Mouse (Mus musculus) midbrain, embryonic 10.5 days (tissue): ENCODE measurements around the gene Slc2a3. TPM values are rescaled to one million over a fixed set of nuclear protein-coding genes. Genes with fewer than 3 reads are reported as not detected.

Source experiments
- DNase-seq: peaks from one replicate; pipeline ENCODE4 v3.0.0-alpha.2; 2017; ENCODE audit warnings: low spot score
- H3K27ac ChIP-seq: fragments of 300-500 bp; sonication (generic); replicated peaks from 2 replicates; pipeline ENCODE4 v1.5.1; 2016; ENCODE audit warnings: mild to moderate bottlenecking
- H3K27me3 ChIP-seq: fragments of 300-500 bp; sonication (generic); 2 replicates; pipeline ENCODE4 v1.6.1; 2016; ENCODE audit warnings: low read depth, mild to moderate bottlenecking; ENCODE audit not compliant: poor library complexity, severe bottlenecking
- H3K36me3 ChIP-seq: fragments of 300-500 bp; sonication (generic); 2 replicates; pipeline ENCODE4 v1.6.1; 2016; ENCODE audit warnings: mild to moderate bottlenecking, moderate library complexity
- H3K4me1 ChIP-seq: fragments of 300-500 bp; sonication (generic); 2 replicates; pipeline ENCODE4 v1.6.1; 2016
- H3K4me3 ChIP-seq: fragments of 300-500 bp; sonication (generic); 2 replicates; pipeline ENCODE4 v1.5.1; 2016; ENCODE audit warnings: mild to moderate bottlenecking, moderate library complexity
- H3K9me3 ChIP-seq: fragments of 300-500 bp; sonication (generic); replicated peaks from 2 replicates; pipeline ENCODE4 v1.6.1; 2016; ENCODE audit warnings: mild to moderate bottlenecking
- WGBS: fragments of 180-500 bp; shearing (Covaris S2); methylation state at CpG from one replicate; pipeline ENCODE4 v1.1.7; 2016; 5-methylcytosine and 5-hydroxymethylcytosine counted together
- polyA plus RNA-seq: library from polyadenylated mRNA; unstranded; fragments of >200 nt; fragmentation: Nextera tagmentation; extraction: Ambion mirVana; gene quantifications from 2 replicates; pipeline ENCODE4 v1.2.1, GENCODE M21; 2016

Gene Slc2a3
- polyA plus RNA-seq, 1 experiment from 2014 or later = 63.0 TPM

- peak overlapping the region; percentile 89 for H3K27ac ChIP-seq
- DNase-seq = peak; percentile 61
- H3K9me3 ChIP-seq = no peaks in the 10 kb centered on the region
- peaks cover 40% of the 10 kb centered on the region for H3K27me3 ChIP-seq
- WGBS = under 1% methylated on average over 34 of the region's 38 CpGs
- H3K4me1 ChIP-seq = peaks cover 29% of the 10 kb centered on the region
- no peaks in the 10 kb centered on the region for H3K36me3 ChIP-seq
- H3K4me3 ChIP-seq = peak overlapping the region; percentile 79
Measured at GRCm38 (mm10) chr6:122820071-122820798, 18.8 kb upstream of the Slc2a3 start.

DNA sequence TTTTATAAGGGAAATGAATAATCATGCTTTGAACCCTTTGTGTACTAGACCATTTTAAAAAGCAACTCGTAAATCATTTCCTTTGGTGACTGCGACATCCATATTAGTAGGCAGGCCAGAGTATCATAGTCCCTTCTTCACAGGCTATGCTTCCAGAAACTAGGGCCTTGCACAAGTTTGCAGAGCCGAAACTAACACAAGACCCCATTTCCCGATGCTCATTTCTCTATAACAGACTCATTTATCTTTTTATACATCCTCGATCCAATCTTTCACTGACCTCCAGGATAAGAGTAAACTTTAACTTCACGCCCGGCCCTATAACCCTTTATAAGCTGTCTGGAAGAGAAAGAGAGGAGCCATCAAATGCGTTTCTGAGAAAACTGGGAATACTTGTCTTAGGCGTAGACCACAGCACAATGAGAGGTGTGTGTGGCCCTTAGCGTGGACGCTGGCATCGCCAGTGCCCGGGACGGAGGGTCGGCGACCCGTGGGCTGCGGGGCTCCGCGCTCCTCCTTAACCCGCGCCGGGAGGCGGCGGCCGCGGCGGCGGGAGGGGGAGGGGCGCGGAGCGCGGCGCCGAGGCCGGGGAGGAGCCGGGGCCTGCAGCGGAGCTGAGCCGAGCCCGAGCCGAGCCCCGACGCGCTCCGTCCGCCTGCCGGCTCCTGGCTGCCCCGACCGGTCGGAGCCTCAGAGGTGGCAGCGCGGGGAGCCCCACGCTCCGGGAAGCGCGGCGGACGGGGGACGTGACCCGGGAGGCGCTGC lies 18.0 kb upstream of the Slc2a3 start, which contains the start of gene Foxj2:
Foxj2 (plus strand) TSS at position 609 of the 765 bp plus-strand sequence.
- 3% methylated on average over 40 of the region's 61 CpGs for WGBS
- H3K27ac ChIP-seq = peak within 1 kb of the TSS; percentile 89
- H3K9me3 ChIP-seq = no peaks in the 10 kb centered on the region
- peaks cover 33% of the 10 kb centered on the region for H3K27me3 ChIP-seq
- H3K36me3 ChIP-seq = no peaks in the 10 kb centered on the region
- peaks cover 29% of the 10 kb centered on the region for H3K4me1 ChIP-seq
- H3K4me3 ChIP-seq = peak within 1 kb of the TSS; percentile 79
- DNase-seq = peak; percentile 74

DNA sequence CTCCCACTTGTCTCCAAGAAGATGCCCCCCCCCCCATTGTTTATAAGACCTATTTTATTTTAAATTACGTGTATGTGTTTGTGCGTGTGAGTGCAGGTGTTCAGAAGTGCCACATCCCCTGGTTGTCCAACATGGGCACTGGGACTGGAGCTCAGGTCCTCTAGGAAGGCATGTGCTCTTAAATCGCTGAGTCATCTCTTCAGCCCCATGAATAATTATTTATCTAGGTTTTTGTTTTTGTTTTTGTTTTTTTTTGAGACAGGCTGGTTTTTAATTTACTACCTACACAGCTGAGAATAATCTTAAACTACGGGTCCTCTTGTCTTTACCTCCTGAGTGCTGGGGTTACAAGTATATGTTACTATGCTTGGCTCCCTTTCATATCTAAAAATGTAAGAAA lies 12.2 kb upstream of the Slc2a3 start:
- Histone ChIP-seq H3K4me3 (no peak overlapping the region), H3K27me3 (peaks cover 8% of the 10 kb centered on the region), H3K27ac (no peak overlapping the region), H3K4me1 (peaks cover 12% of the 10 kb centered on the region), H3K9me3 (no peaks in the 10 kb centered on the region), H3K36me3 (no peaks in the 10 kb centered on the region)
- 86% methylated on average over 4 of the region's 4 CpGs for WGBS
- DNase-seq = no peak

- H3K9me3 ChIP-seq = no peaks in the 10 kb centered on the region
- 83% methylated on average over 4 of the region's 4 CpGs for WGBS
- DNase-seq = no peak
- no peak overlapping the region for H3K27ac ChIP-seq
- peaks cover 12% of the 10 kb centered on the region for H3K4me1 ChIP-seq
- H3K36me3 ChIP-seq = no peaks in the 10 kb centered on the region
- H3K27me3 ChIP-seq = no peaks in the 10 kb centered on the region
- H3K4me3 ChIP-seq = no peak overlapping the region
Measured at GRCm38 (mm10) chr6:122812716-122813115, 11.3 kb upstream of the Slc2a3 start.

DNA sequence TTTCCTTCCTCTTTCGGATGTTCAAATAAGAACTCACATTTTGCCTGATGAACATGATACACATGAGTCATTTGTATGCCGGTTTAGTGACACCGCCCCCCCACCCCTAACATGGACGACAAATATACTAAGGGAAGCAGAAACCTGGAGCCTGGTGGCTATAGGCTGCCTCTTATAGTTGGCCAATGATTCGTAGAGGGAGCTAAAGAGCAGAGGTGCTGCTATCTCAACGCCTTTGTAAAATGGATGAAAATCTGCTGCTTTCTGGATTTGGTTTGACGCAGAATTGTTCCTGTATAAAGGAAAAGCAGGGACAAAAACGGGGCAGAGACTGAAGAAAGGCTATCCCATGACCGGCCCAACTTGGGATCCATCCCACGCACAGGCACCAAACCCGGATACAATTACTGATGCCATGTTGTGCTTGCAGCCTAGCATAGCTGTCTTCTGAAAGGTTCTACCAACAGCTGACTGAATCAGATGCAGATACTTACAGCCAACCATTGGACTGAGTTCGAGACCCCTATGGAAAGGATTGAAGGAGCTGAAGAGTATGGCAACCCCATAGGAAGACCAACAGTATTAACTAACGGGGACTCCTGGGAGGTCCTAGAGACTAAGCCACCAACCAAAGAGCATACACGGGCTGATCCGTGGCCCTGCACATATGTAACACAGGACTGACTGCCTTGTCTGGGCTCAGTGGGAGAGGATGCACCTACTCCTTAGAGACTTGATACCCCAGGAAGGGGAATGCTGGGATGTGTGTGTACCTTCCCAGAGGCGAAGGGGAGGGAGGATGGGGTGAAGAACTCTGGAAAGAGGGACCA lies 10.5 kb upstream of the Slc2a3 start:
- H3K36me3 ChIP-seq = no peaks in the 10 kb centered on the region
- no peaks in the 10 kb centered on the region for H3K9me3 ChIP-seq
- H3K4me1 ChIP-seq = peaks cover 12% of the 10 kb centered on the region
- DNase-seq = peak; percentile 52
- WGBS = 25% methylated on average over 16 of the region's 16 CpGs
- no peaks in the 10 kb centered on the region for H3K27me3 ChIP-seq
- H3K27ac ChIP-seq = peak overlapping the region; percentile 95
- peak overlapping the region; percentile 77 for H3K4me3 ChIP-seq

- no peaks in the 10 kb centered on the region for H3K9me3 ChIP-seq
- under 1% methylated on average over 38 of the region's 38 CpGs for WGBS
- no peaks in the 10 kb centered on the region for H3K27me3 ChIP-seq
- H3K4me3 ChIP-seq = peak overlapping the region; percentile 77
- peak overlapping the region; percentile 95 for H3K27ac ChIP-seq
- H3K36me3 ChIP-seq = no peaks in the 10 kb centered on the region
- DNase-seq = peak; percentile 89
- peaks cover 12% of the 10 kb centered on the region for H3K4me1 ChIP-seq
Measured at GRCm38 (mm10) chr6:122811280-122811652, 9.8 kb upstream of the Slc2a3 start.

DNA sequence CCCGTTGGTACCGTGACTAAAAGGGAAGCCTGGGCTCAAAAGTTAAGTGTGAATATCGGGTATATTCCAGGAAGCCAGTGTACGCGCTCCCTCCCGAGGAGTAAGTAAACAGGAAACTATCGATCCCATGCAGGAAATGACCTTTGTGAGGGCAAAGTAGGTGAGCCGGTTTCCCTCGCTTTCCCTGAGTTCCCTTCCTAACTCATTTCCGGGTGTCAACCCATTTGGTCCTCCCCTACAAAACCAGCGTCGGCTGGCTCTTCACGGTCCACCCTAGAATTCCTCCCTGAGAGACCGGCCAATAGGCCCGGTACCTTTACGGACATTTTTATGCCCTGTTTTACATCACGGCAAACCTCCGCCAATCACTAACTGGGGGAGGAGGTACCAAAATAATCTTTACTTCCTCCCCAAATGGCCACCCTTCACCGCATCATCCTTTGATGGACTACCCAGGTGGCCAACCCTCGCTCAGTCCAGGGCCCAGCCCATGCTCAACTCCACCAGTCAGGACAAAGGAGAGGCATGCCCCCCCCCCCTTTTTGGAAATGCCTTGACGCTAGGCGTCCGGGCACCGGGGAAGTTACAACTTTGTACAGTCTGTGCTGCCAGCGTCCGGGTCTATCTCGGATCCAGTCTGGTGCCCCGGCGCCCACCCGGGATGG lies 9.3 kb upstream of the Slc2a3 start:
- no peaks in the 10 kb centered on the region for H3K36me3 ChIP-seq
- peak overlapping the region; percentile 95 for H3K27ac ChIP-seq
- WGBS = under 1% methylated on average over 30 of the region's 30 CpGs
- H3K27me3 ChIP-seq = no peaks in the 10 kb centered on the region
- H3K4me1 ChIP-seq = peaks cover 12% of the 10 kb centered on the region
- H3K4me3 ChIP-seq = peak overlapping the region; percentile 77
- peak; percentile 97 for DNase-seq
- no peaks in the 10 kb centered on the region for H3K9me3 ChIP-seq

- Histone ChIP-seq H3K27me3 (no peaks in the 10 kb centered on the region), H3K4me1 (peaks cover 12% of the 10 kb centered on the region), H3K36me3 (no peaks in the 10 kb centered on the region), H3K27ac (peak overlapping the region; percentile 95), H3K9me3 (no peaks in the 10 kb centered on the region), H3K4me3 (peak overlapping the region; percentile 77)
- WGBS = under 1% methylated on average over 11 of the region's 11 CpGs
- no peak for DNase-seq
Measured at GRCm38 (mm10) chr6:122810022-122810614, 8.7 kb upstream of the Slc2a3 start.

DNA sequence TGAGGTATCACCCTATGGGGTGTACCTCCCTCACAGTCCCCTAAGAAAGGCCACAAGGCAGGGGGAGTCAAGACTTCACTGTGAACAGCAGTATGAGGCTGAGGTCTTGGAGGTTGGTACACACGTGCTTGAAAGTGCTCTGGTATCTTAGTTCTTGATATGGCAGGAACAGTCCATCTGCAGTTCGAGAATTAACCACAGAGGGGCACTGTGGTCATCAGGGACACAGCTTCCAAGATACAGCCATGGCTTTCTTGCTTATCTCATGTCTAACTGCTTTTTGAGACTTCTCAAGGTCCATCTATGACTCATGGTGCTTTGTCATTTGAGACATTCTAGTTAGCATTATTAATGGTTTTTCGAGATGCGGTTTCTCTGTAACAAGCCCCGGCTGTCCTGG lies 3.0 kb upstream of the Slc2a3 start:
- Histone ChIP-seq H3K4me3 (no peak overlapping the region), H3K4me1 (peaks cover 15% of the 10 kb centered on the region), H3K27ac (no peak overlapping the region), H3K9me3 (no peaks in the 10 kb centered on the region), H3K36me3 (no peaks in the 10 kb centered on the region), H3K27me3 (peaks cover 44% of the 10 kb centered on the region)
- WGBS = 33% methylated on average over 5 of the region's 5 CpGs
- peak; percentile 67 for DNase-seq

- H3K36me3 ChIP-seq = no peaks in the 10 kb centered on the region
- peaks cover 15% of the 10 kb centered on the region for H3K4me1 ChIP-seq
- peak overlapping the region; percentile 64 for H3K4me3 ChIP-seq
- H3K27me3 ChIP-seq = peaks cover 44% of the 10 kb centered on the region
- H3K9me3 ChIP-seq = no peaks in the 10 kb centered on the region
- peak overlapping the region; percentile 83 for H3K27ac ChIP-seq
- DNase-seq = peak; percentile 67
- 3% methylated on average over 34 of the region's 34 CpGs for WGBS
Measured at GRCm38 (mm10) chr6:122801801-122802514, 518 bp upstream of the Slc2a3 start.

GRCm38 (mm10) chr6:122800640-122801300 lies 670 bp downstream of the Slc2a3 start:
- H3K27ac ChIP-seq = peak overlapping the region; percentile 83
- H3K4me1 ChIP-seq = peaks cover 15% of the 10 kb centered on the region
- peaks cover 44% of the 10 kb centered on the region for H3K27me3 ChIP-seq
- H3K36me3 ChIP-seq = no peaks in the 10 kb centered on the region
- peak overlapping the region; percentile 64 for H3K4me3 ChIP-seq
- no peaks in the 10 kb centered on the region for H3K9me3 ChIP-seq
- DNase-seq = no peak
- WGBS = 41% methylated on average over 9 of the region's 10 CpGs
